Mouse (Mus musculus) kidney, adult 2 months (tissue): ENCODE data around the gene Mgrn1.
A peak's percentile ranks its signal among the peaks of the same experiment; 100 is the strongest.

Experiments
- CTCF ChIP-seq: fragments of 200-500 bp; conservative IDR thresholded peaks from 2 replicates; pipeline ENCODE4 v1.5.1; 2011; ENCODE audit warnings: low read depth, mild to moderate bottlenecking, control low read depth, low read length, moderate library complexity, mixed read lengths; ENCODE audit not compliant: insufficient read depth, insufficient read length
- POLR2A ChIP-seq: fragments of 200-500 bp; IDR thresholded peaks from one replicate; pipeline ENCODE4 v1.6.1; 2011; ENCODE audit warnings: low read depth, low read length, control low read depth

GRCm38 (mm10) chr16:4879708-4880124 is 6.3 kb upstream of the Mgrn1 start:
- TF ChIP-seq CTCF (peak; percentile 37; the same call in 1 of the 2 replicates), POLR2A (peak; percentile 53)
